Mouse (Mus musculus): ENCODE measurements around the gene D430041D05Rik. TPM values are rescaled to one million over a fixed set of nuclear protein-coding genes. Genes with fewer than 3 reads are reported as not detected.
A peak's percentile ranks its signal among the peaks of the same experiment; 100 is the strongest.

Gene D430041D05Rik
- polyA plus RNA-seq, 1 experiment from 2014 or later, result 10.2 TPM

GRCm38 (mm10) chr2:104254944-104255343 lies 155.9 kb downstream of the D430041D05Rik start:
- no peaks in the 10 kb centered on the region for H3K27me3 ChIP-seq
- ATAC-seq (ENCODE audit: low FRiP score, low read depth), result no peak
- H3K4me2 ChIP-seq, result no peak overlapping the region
- no peak overlapping the region for H3K4me3 ChIP-seq
- H3K27ac ChIP-seq (replicated peaks), result no peak overlapping the region
- H3K4me1 ChIP-seq (replicated peaks), result peaks cover 14% of the 10 kb centered on the region
- 92% methylated on average over 9 of the region's 9 CpGs for WGBS
- no peak overlapping the region for H3K9ac ChIP-seq
- no peaks in the 10 kb centered on the region for H3K36me3 ChIP-seq
- H3K9me3 ChIP-seq, result no peaks in the 10 kb centered on the region

GRCm38 (mm10) chr2:104253341-104253740 lies 157.5 kb downstream of the D430041D05Rik start:
- WGBS, result 95% methylated on average over 4 of the region's 4 CpGs
- Histone ChIP-seq H3K27me3 (no peaks in the 10 kb centered on the region), H3K36me3 (no peaks in the 10 kb centered on the region), H3K27ac (replicated peaks) (no peak overlapping the region), H3K9me3 (no peaks in the 10 kb centered on the region), H3K4me2 (no peak overlapping the region), H3K9ac (no peak overlapping the region), H3K4me3 (no peak overlapping the region), H3K4me1 (replicated peaks) (peaks cover 14% of the 10 kb centered on the region)
- no peak for ATAC-seq (ENCODE audit: low FRiP score, low read depth)

- ATAC-seq (ENCODE audit: low FRiP score, low read depth), result peak; percentile 36; the same call in 1 of the 2 replicates
- WGBS, result 32% methylated on average over 4 of the region's 4 CpGs
- no peak overlapping the region for H3K4me2 ChIP-seq
Observed at GRCm38 (mm10) chr2:104251647-104252046, 159.2 kb downstream of the D430041D05Rik start.

DNA sequence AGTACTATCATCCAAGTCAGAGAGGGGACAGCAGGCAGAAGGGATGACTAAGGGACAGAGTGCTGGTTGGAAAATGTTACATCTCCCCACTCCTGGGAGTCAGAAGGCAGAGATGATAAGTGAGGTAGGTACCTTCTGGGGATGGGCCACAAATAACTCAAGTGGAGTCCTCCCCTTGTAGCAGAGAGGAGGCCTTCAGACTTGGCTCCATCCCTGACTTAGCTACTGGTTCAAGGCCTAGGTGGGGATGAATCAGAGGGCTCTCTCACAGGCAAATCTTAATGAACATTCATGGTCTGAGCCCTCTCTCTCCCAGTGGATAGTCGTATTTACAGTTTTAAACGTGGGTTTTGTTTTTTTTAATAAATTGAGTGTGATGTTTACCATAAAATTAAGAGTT lies 161.0 kb downstream of the D430041D05Rik start:
- 79% methylated on average over 2 of the region's 2 CpGs for WGBS
- Histone ChIP-seq H3K9ac (no peak overlapping the region), H3K4me3 (no peak overlapping the region), H3K9me3 (no peaks in the 10 kb centered on the region), H3K27ac (replicated peaks) (no peak overlapping the region), H3K4me2 (no peak overlapping the region), H3K4me1 (replicated peaks) (peaks cover 14% of the 10 kb centered on the region), H3K36me3 (0 out of 2 replicates have a peak, but pooled peaks cover 3% of the 10 kb centered on the region), H3K27me3 (no peaks in the 10 kb centered on the region)
- no peak for ATAC-seq (ENCODE audit: low FRiP score, low read depth)

More at GRCm38 (mm10) chr2:104251647-104252046, 159.2 kb downstream of the D430041D05Rik start:
- Histone ChIP-seq H3K4me3 (no peak overlapping the region), H3K9me3 (no peaks in the 10 kb centered on the region), H3K9ac (no peak overlapping the region), H3K27ac (replicated peaks) (no peak overlapping the region), H3K36me3 (0 out of 2 replicates have a peak, but pooled peaks cover 3% of the 10 kb centered on the region), H3K4me1 (replicated peaks) (peaks cover 14% of the 10 kb centered on the region), H3K27me3 (no peaks in the 10 kb centered on the region)

GRCm38 (mm10) chr2:104246851-104247250 lies 164.0 kb downstream of the D430041D05Rik start:
- Histone ChIP-seq H3K4me2 (no peak overlapping the region), H3K9me3 (no peaks in the 10 kb centered on the region), H3K27me3 (no peaks in the 10 kb centered on the region), H3K4me1 (replicated peaks) (peaks cover 9% of the 10 kb centered on the region), H3K9ac (no peak overlapping the region), H3K27ac (replicated peaks) (no peak overlapping the region), H3K36me3 (0 out of 2 replicates have a peak, but pooled peaks cover 3% of the 10 kb centered on the region), H3K4me3 (no peak overlapping the region)
- ATAC-seq (ENCODE audit: low FRiP score, low read depth), result no peak
- 68% methylated on average over 4 of the region's 4 CpGs for WGBS

GRCm38 (mm10) chr2:104242055-104242454 lies 168.8 kb downstream of the D430041D05Rik start:
- no peak for ATAC-seq (ENCODE audit: low FRiP score, low read depth)
- Histone ChIP-seq H3K4me3 (no peak overlapping the region), H3K9me3 (no peaks in the 10 kb centered on the region), H3K4me1 (replicated peaks) (no peaks in the 10 kb centered on the region), H3K9ac (no peak overlapping the region), H3K27ac (replicated peaks) (no peak overlapping the region), H3K4me2 (no peak overlapping the region), H3K27me3 (no peaks in the 10 kb centered on the region), H3K36me3 (peaks cover 1% of the 10 kb centered on the region; the same call in 1 of the 2 replicates)
- WGBS, result 91% methylated on average over 5 of the region's 5 CpGs

DNA sequence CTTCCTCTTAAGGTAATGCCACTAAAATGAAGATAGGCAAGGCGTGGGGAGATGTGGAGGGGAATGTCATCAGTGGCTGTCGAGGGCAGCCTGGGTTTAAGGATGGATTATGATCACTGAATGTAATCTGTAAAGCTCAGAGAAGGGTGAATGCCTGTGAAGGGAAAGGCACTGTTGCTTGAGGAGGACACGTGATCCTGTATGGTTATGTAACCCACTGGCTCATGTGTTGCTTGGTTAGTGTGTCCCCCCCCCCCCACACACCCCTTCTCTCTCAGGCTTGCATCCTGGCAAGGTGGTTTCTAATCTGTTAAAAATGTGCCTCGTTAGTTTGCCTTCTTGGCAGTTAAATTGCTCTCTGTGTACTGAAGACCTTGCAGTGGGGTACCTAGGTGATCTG lies 173.7 kb downstream of the D430041D05Rik start:
- no peaks in the 10 kb centered on the region for H3K9me3 ChIP-seq
- WGBS, result 90% methylated on average over 4 of the region's 4 CpGs
- no peak for ATAC-seq (ENCODE audit: low FRiP score, low read depth)
- no peaks in the 10 kb centered on the region for H3K27me3 ChIP-seq
- H3K4me1 ChIP-seq (replicated peaks), result no peaks in the 10 kb centered on the region
- H3K4me2 ChIP-seq, result no peak overlapping the region
- H3K27ac ChIP-seq (replicated peaks), result no peak overlapping the region
- no peak overlapping the region for H3K4me3 ChIP-seq
- H3K9ac ChIP-seq, result no peak overlapping the region
- H3K36me3 ChIP-seq, result peaks cover 4% of the 10 kb centered on the region; the same call in 1 of the 2 replicates

GRCm38 (mm10) chr2:104230444-104230843 lies 180.4 kb downstream of the D430041D05Rik start:
- Histone ChIP-seq H3K27me3 (no peaks in the 10 kb centered on the region), H3K36me3 (no peaks in the 10 kb centered on the region), H3K4me1 (replicated peaks) (no peaks in the 10 kb centered on the region), H3K4me2 (no peak overlapping the region), H3K4me3 (no peak overlapping the region), H3K9ac (no peak overlapping the region), H3K9me3 (no peaks in the 10 kb centered on the region), H3K27ac (replicated peaks) (no peak overlapping the region)
- ATAC-seq (ENCODE audit: low FRiP score, low read depth), result no peak
- WGBS, result 73% methylated on average over 2 of the region's 2 CpGs

- Histone ChIP-seq H3K9me3 (no peaks in the 10 kb centered on the region), H3K4me1 (replicated peaks) (no peaks in the 10 kb centered on the region)
- ATAC-seq (ENCODE audit: low FRiP score, low read depth), result no peak
Observed at GRCm38 (mm10) chr2:104226057-104226456, 184.8 kb downstream of the D430041D05Rik start.

GRCm38 (mm10) chr2:104219733-104220391 lies 191.0 kb downstream of the D430041D05Rik start:
- no peak for ATAC-seq (ENCODE audit: low FRiP score, low read depth)
- Histone ChIP-seq H3K4me1 (replicated peaks) (peaks cover 20% of the 10 kb centered on the region), H3K4me3 (no peak overlapping the region), H3K27ac (replicated peaks) (no peak overlapping the region), H3K36me3 (peaks cover 6% of the 10 kb centered on the region; the same call in 1 of the 2 replicates), H3K9me3 (no peaks in the 10 kb centered on the region), H3K9ac (no peak overlapping the region), H3K27me3 (0 out of 2 replicates have a peak, but pooled peaks cover 9% of the 10 kb centered on the region), H3K4me2 (no peak overlapping the region)
- 23% methylated on average over 14 of the region's 14 CpGs for WGBS

More at GRCm38 (mm10) chr2:104226057-104226456, 184.8 kb downstream of the D430041D05Rik start:
- no peak overlapping the region for H3K9ac ChIP-seq
- H3K4me3 ChIP-seq, result no peak overlapping the region
- no peak overlapping the region for H3K27ac ChIP-seq (replicated peaks)
- no peak overlapping the region for H3K4me2 ChIP-seq
- WGBS, result 87% methylated on average over 4 of the region's 4 CpGs
- H3K27me3 ChIP-seq, result 0 out of 2 replicates have a peak, but pooled peaks cover 7% of the 10 kb centered on the region
- peaks cover 1% of the 10 kb centered on the region; the same call in 1 of the 2 replicates for H3K36me3 ChIP-seq

DNA sequence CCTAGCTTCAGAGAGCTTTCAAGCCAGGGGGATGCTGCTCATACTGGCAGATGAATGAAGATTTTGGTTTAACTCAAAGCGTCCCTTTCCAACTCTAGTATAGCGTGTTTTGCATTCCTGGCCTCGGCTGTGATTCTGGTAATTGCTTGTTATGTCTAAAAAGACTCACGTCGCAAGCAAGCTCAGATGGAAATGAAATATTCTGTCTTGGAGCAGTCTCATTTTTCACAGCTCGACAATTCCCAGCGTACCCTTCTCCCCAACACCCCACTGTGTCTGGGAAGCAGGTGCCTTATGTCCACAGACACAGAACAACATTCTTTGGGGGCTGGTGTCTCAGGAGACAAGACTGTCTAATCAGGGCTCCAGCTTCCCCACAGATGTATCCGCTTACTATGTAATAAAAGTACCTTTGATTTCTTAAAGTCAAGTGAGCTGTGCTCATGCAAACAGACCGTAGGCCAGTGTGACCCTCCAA lies 192.2 kb downstream of the D430041D05Rik start:
- Histone ChIP-seq H3K4me1 (replicated peaks) (peaks cover 20% of the 10 kb centered on the region), H3K4me2 (no peak overlapping the region), H3K9me3 (no peaks in the 10 kb centered on the region), H3K36me3 (peaks cover 11% of the 10 kb centered on the region; the same call in 1 of the 2 replicates), H3K27ac (replicated peaks) (peak overlapping the region; percentile 63), H3K27me3 (0 out of 2 replicates have a peak, but pooled peaks cover 9% of the 10 kb centered on the region), H3K9ac (no peak overlapping the region), H3K4me3 (no peak overlapping the region)
- WGBS, result 28% methylated on average over 9 of the region's 9 CpGs
- ATAC-seq (ENCODE audit: low FRiP score, low read depth), result no peak

GRCm38 (mm10) chr2:104218114-104218513 lies 192.7 kb downstream of the D430041D05Rik start:
- Histone ChIP-seq H3K4me2 (no peak overlapping the region), H3K4me3 (no peak overlapping the region), H3K36me3 (peaks cover 16% of the 10 kb centered on the region), H3K9me3 (no peaks in the 10 kb centered on the region), H3K4me1 (replicated peaks) (peaks cover 20% of the 10 kb centered on the region), H3K9ac (no peak overlapping the region), H3K27me3 (0 out of 2 replicates have a peak, but pooled peaks cover 7% of the 10 kb centered on the region), H3K27ac (replicated peaks) (peak overlapping the region; percentile 63)
- peak; percentile 32; the same call in 1 of the 2 replicates for ATAC-seq (ENCODE audit: low FRiP score, low read depth)
- WGBS, result 30% methylated on average over 10 of the region's 10 CpGs

Measured in hindbrain, embryonic 15.5 days (tissue).